Comparison of ENCODE assay signal across 7 mouse cellular contexts in the genomic region with DNA sequence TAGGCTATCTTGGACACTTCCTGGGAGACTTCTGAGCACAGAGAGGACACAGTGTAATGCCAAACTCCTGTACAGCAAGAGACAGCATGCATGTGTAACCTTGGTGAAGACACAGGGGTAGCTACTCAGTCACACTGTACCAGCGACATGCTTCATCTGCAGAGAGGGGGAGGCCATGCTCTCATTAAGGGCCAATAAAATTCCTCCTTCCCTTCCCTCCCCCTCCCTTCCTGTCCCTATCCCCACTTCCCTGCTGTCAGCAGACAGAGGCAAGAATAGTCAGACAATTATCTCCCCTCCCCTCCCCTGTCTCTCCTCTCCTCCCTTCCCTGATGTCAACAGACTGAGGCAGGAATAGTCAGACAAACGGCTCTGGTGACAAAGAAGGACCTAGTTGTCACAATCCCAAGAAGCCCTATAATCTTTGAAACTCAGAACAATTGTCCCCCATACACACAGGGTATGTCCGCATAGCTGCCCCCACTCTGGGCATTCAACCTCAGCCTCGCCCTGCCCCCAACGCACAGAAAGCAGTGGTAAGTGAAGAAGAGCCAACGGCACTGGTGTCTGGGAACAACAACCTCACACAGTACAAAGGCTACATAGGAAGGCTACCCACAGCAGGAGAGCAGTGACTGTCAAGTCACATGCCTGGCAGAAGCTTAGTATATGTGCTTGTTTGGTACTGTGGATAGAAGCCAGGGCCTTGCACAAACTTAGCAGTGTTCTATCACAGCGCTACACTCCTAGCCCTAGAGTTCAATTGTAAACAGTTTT. TPM values are rescaled to one million over a fixed set of nuclear protein-coding genes. Genes with fewer than 3 reads are reported as not detected.
DNase-seq lines count a peak whose midpoint lies in the region; ATAC-seq and TF ChIP-seq lines count a peak whose summit lies in the region.

No protein-coding gene starts in this region.

- 23% methylated on average over 7 of the region's 7 CpGs for WGBS in lung, embryonic 15.5 days
- 26% methylated on average over 7 of the region's 7 CpGs for WGBS in lung, adult 2 months
- WGBS in hindbrain, embryonic 12.5 days, result 14% methylated on average over 7 of the region's 7 CpGs
- 49% methylated on average over 7 of the region's 7 CpGs for WGBS in small intestine, adult 2 months

- ATAC-seq in lung, embryonic 15.5 days (ENCODE audit: borderline replicate concordance, extremely low read depth, low FRiP score, low TSS enrichment), result peak; percentile 75; the same call in 1 of the 2 replicates
- ATAC-seq in hindbrain, embryonic 12.5 days (ENCODE audit: low FRiP score), result peak; percentile 88

- H3K36me3 ChIP-seq in lung, embryonic 15.5 days, result no peaks in the 10 kb centered on the region
- H3K36me3 ChIP-seq in hindbrain, embryonic 12.5 days, result no peaks in the 10 kb centered on the region
- H3K36me3 ChIP-seq in small intestine, adult 2 months (ENCODE audit: control insufficient read depth, insufficient read depth, low read length), result no peaks in the 10 kb centered on the region

- no peak for TF ChIP-seq CTCF in lung, adult 2 months (IDR thresholded peaks at IDR 0.05; ENCODE audit: insufficient read depth, low read length)
- TF ChIP-seq CTCF in small intestine, adult 2 months (IDR thresholded peaks at IDR 0.05; ENCODE audit: extremely low read depth, insufficient read length, insufficient replicate concordance, low read depth, low read length), result no peak

- no peak for TF ChIP-seq POLR2A in lung, adult 2 months (IDR thresholded peaks at IDR 0.05; ENCODE audit: borderline replicate concordance, extremely low read depth, low read depth, low read length)
- TF ChIP-seq POLR2A in small intestine, adult 2 months (IDR thresholded peaks at IDR 0.05; ENCODE audit: low read depth, low read length), result no peak

- no peaks in the 10 kb centered on the region for H3K27me3 ChIP-seq in lung, embryonic 15.5 days
- H3K27me3 ChIP-seq in hindbrain, embryonic 12.5 days, result no peaks in the 10 kb centered on the region
- H3K27me3 ChIP-seq in small intestine, adult 2 months (ENCODE audit: control insufficient read depth, insufficient read depth, low read length), result no peaks in the 10 kb centered on the region

- H3K27ac ChIP-seq in lung, embryonic 15.5 days, result peak overlapping the region; percentile 87
- peak overlapping the region; percentile 94 for H3K27ac ChIP-seq in hindbrain, embryonic 12.5 days
- H3K27ac ChIP-seq in small intestine, adult 2 months (ENCODE audit: insufficient read depth, low read depth, low read length), result peak overlapping the region; percentile 82

- no peak overlapping the region for H3K9ac ChIP-seq in lung, embryonic 15.5 days
- peak overlapping the region; percentile 28; the same call in 1 of the 2 replicates for H3K9ac ChIP-seq in hindbrain, embryonic 12.5 days

- 0 out of 2 replicates have a peak overlapping the region, but pooled peaks have one; percentile 5 for H3K4me2 ChIP-seq in lung, embryonic 15.5 days
- H3K4me2 ChIP-seq in hindbrain, embryonic 12.5 days (replicated peaks), result peak overlapping the region; percentile 34; the same call in 1 of the 2 replicates

- no peaks in the 10 kb centered on the region for H3K9me3 ChIP-seq in lung, embryonic 15.5 days
- H3K9me3 ChIP-seq in hindbrain, embryonic 12.5 days (replicated peaks), result no peaks in the 10 kb centered on the region

- no peak for DNase-seq in lung, adult 2 months
- peak; percentile 46 for DNase-seq in embryo, embryonic 9.5 days (ENCODE audit: extremely low spot score)
- DNase-seq in lung, postnatal 4 days, result peak; percentile 45 to 55
- no peak for DNase-seq in spleen, postnatal 14 days (ENCODE audit: low spot score in 2 of 2)

- peaks cover 61% of the 10 kb centered on the region for H3K4me1 ChIP-seq in lung, embryonic 15.5 days
- peaks cover 38% of the 10 kb centered on the region for H3K4me1 ChIP-seq in lung, adult 2 months (ENCODE audit: control insufficient read depth, insufficient read depth, low read length)
- H3K4me1 ChIP-seq in hindbrain, embryonic 12.5 days, result peaks cover 51% of the 10 kb centered on the region
- peaks cover 24% of the 10 kb centered on the region for H3K4me1 ChIP-seq in small intestine, adult 2 months (ENCODE audit: control insufficient read depth, insufficient read depth, insufficient read length, low read length)

- H3K4me3 ChIP-seq in lung, embryonic 15.5 days, result no peak overlapping the region
- H3K4me3 ChIP-seq in lung, adult 2 months (replicated peaks; ENCODE audit: extremely low read depth, low read depth, low read length), result no peak overlapping the region
- no peak overlapping the region for H3K4me3 ChIP-seq in hindbrain, embryonic 12.5 days
- no peak overlapping the region for H3K4me3 ChIP-seq in small intestine, adult 2 months (ENCODE audit: low read depth, low read length)

RNA-seq across cellular contexts. Expression of a gene that starts 28.8 kb away (rescaled TPM):
- 42.8 and 45.6 TPM in 2 replicates for polyA plus RNA-seq in lung, embryonic 15.5 days (2015; fragmentation: Nextera tagmentation; extraction: Ambion mirVana)
- polyA plus RNA-seq in lung, adult 2 months (2012; rRNA removed), result 37.1 and 43.5 TPM in 2 replicates
- 30.0 and 31.4 TPM in 2 replicates for polyA plus RNA-seq in hindbrain, embryonic 12.5 days (2016; fragmentation: Nextera tagmentation; extraction: Ambion mirVana)
- 8.5 and 13.1 TPM in 2 replicates for polyA plus RNA-seq in small intestine, adult 2 months (2012; rRNA removed)

RNA-seq across cellular contexts. Expression of a gene that starts 57.1 kb away (rescaled TPM):
- polyA plus RNA-seq in lung, embryonic 15.5 days (2015; fragmentation: Nextera tagmentation; extraction: Ambion mirVana), result 0.17 and 0.24 TPM in 2 replicates
- 1.7 and 2.5 TPM in 2 replicates for polyA plus RNA-seq in lung, adult 2 months (2012; rRNA removed)
- 2.3 and 2.6 TPM in 2 replicates for polyA plus RNA-seq in hindbrain, embryonic 12.5 days (2016; fragmentation: Nextera tagmentation; extraction: Ambion mirVana)
- not detected in 2 replicates for polyA plus RNA-seq in small intestine, adult 2 months (2012; rRNA removed)

Comparison
In these comparisons a context has a peak if more than half of its experiments do, and no peak if none do; other contexts are left out.
1. DNase-seq: peak in embryo, embryonic 9.5 days (single experiment) and lung, postnatal 4 days (2 of 2); none in lung, adult 2 months (single experiment) and spleen, postnatal 14 days (0 of 2).
2. Peak in every context shown above with its lines, with median percentiles within 50 percentile points of each other: H3K27ac ChIP-seq.